Mouse (Mus musculus) midbrain, embryonic 16.5 days (tissue): Measurements from ENCODE around the gene Cbfb. TPM values are rescaled to one million over a fixed set of nuclear protein-coding genes. Genes with fewer than 3 reads are reported as not detected.
"Not testable (repeated sequence)": the region's sequence is repeated elsewhere in the genome, so short reads cannot be mapped to it uniquely, and the experiment has no call there.

Experiments used
- ATAC-seq: fragments of 200-750 bp; cut with Nextera tagmentation; 2 replicates; pipeline ENCODE4 v1.8.0; 2017; ENCODE audit warnings: moderate TSS enrichment
- H3K27ac ChIP-seq: fragments of 300-500 bp; sonication (generic); 2 replicates; pipeline ENCODE4 v1.5.1; 2014; ENCODE audit warnings: mild to moderate bottlenecking, low read length, mixed read lengths
- H3K27me3 ChIP-seq: fragments of 300-500 bp; sonication (generic); 2 replicates; pipeline ENCODE4 v1.6.1; 2014; ENCODE audit warnings: low read depth, low read length, mixed read lengths; ENCODE audit not compliant: control insufficient read depth, insufficient read depth
- H3K36me3 ChIP-seq: fragments of 300-500 bp; sonication (generic); 2 replicates; pipeline ENCODE4 v1.6.1; 2014; ENCODE audit warnings: mild to moderate bottlenecking, low read length, moderate library complexity, mixed read lengths; ENCODE audit not compliant: control insufficient read depth, insufficient read depth
- H3K4me1 ChIP-seq: fragments of 300-500 bp; sonication (generic); 2 replicates; pipeline ENCODE4 v1.6.1; 2014; ENCODE audit warnings: mild to moderate bottlenecking, low read length, mixed read lengths; ENCODE audit not compliant: control insufficient read depth, insufficient read depth
- H3K4me2 ChIP-seq: fragments of 300-500 bp; sonication (generic); 2 replicates; pipeline ENCODE4 v1.6.1; 2014; ENCODE audit warnings: mild to moderate bottlenecking, low read length, mixed read lengths
- H3K4me3 ChIP-seq: fragments of 300-500 bp; sonication (generic); 2 replicates; pipeline ENCODE4 v1.5.1; 2014; ENCODE audit warnings: low read depth, mild to moderate bottlenecking, low read length, moderate library complexity, mixed read lengths
- H3K9ac ChIP-seq: fragments of 300-500 bp; sonication (generic); 2 replicates; pipeline ENCODE4 v1.6.1; 2014; ENCODE audit warnings: low read depth, low read length, mixed read lengths
- H3K9me3 ChIP-seq: fragments of 300-500 bp; sonication (generic); replicated peaks from 2 replicates; pipeline ENCODE4 v1.6.1; 2014; ENCODE audit warnings: mild to moderate bottlenecking, low read length, mixed read lengths; ENCODE audit not compliant: control insufficient read depth, poor library complexity, severe bottlenecking
- WGBS: fragments of 180-500 bp; shearing (Covaris S2); extraction: QIAGEN DNeasy Blood & Tissue Kit; methylation state at CpG from one replicate; pipeline ENCODE4 v1.1.7; 2014; 5-methylcytosine and 5-hydroxymethylcytosine counted together
- polyA plus RNA-seq: library from polyadenylated mRNA; unstranded; fragments of >200 nt; fragmentation: Nextera tagmentation; extraction: Ambion mirVana; gene quantifications from 2 replicates; pipeline ENCODE4 v1.2.1, GENCODE M21; 2015

Gene Cbfb
- polyA plus RNA-seq, 1 experiment from 2014 or later = 19.7 TPM

GRCm38 (mm10) chr8:105171116-105172002, 885 bp downstream of the Cbfb start:
- Histone ChIP-seq H3K4me2 (peak overlapping the region; percentile 79), H3K4me3 (peak overlapping the region; percentile 60), H3K36me3 (no peaks in the 10 kb centered on the region), H3K27ac (peak overlapping the region; percentile 77), H3K9ac (peak overlapping the region; percentile 66), H3K27me3 (no peaks in the 10 kb centered on the region), H3K4me1 (peaks cover 14% of the 10 kb centered on the region; the same call in 1 of the 2 replicates), H3K9me3 (no peaks in the 10 kb centered on the region)
- ATAC-seq = peak; percentile 55
- WGBS = under 1% methylated on average over 86 of the region's 92 CpGs

GRCm38 (mm10) chr8:105172003-105172362, 1.5 kb downstream of the Cbfb start:
- no peak for ATAC-seq
- Histone ChIP-seq H3K4me2 (peak overlapping the region; percentile 79), H3K9me3 (no peaks in the 10 kb centered on the region), H3K27me3 (no peaks in the 10 kb centered on the region), H3K4me1 (peaks cover 14% of the 10 kb centered on the region; the same call in 1 of the 2 replicates), H3K27ac (no peak overlapping the region), H3K4me3 (peak overlapping the region; percentile 60), H3K9ac (0 out of 2 replicates have a peak overlapping the region, but pooled peaks have one; percentile 28), H3K36me3 (no peaks in the 10 kb centered on the region)
- 27% methylated on average over 6 of the region's 6 CpGs for WGBS

- not testable (repeated sequence) for H3K27ac ChIP-seq, H3K36me3 ChIP-seq, H3K4me3 ChIP-seq, H3K9ac ChIP-seq, H3K27me3 ChIP-seq, H3K9me3 ChIP-seq, ATAC-seq, H3K4me2 ChIP-seq
- WGBS = 95% methylated on average over 3 of the region's 3 CpGs
- peaks cover 10% of the 10 kb centered on the region; the same call in 1 of the 2 replicates for H3K4me1 ChIP-seq
Observed at GRCm38 (mm10) chr8:105175287-105175686, 4.8 kb downstream of the Cbfb start.

- H3K9ac ChIP-seq = no peak overlapping the region
- no peak overlapping the region for H3K4me2 ChIP-seq
- 88% methylated on average over 6 of the region's 6 CpGs for WGBS
- ATAC-seq = no peak
- H3K4me1 ChIP-seq = peaks cover 1% of the 10 kb centered on the region; the same call in 1 of the 2 replicates
- H3K27ac ChIP-seq = no peak overlapping the region
- H3K27me3 ChIP-seq = no peaks in the 10 kb centered on the region
- H3K4me3 ChIP-seq = no peak overlapping the region
- H3K36me3 ChIP-seq = no peaks in the 10 kb centered on the region; the same call in 1 of the 2 replicates
- H3K9me3 ChIP-seq = no peaks in the 10 kb centered on the region
Observed at GRCm38 (mm10) chr8:105178211-105178800, 7.8 kb downstream of the Cbfb start.

- H3K9me3 ChIP-seq = no peaks in the 10 kb centered on the region
- no peaks in the 10 kb centered on the region for H3K4me1 ChIP-seq
- H3K9ac ChIP-seq = no peak overlapping the region
- H3K27ac ChIP-seq = no peak overlapping the region
- no peak for ATAC-seq
- H3K4me3 ChIP-seq = no peak overlapping the region
- H3K36me3 ChIP-seq = no peaks in the 10 kb centered on the region; the same call in 1 of the 2 replicates
- no peaks in the 10 kb centered on the region for H3K27me3 ChIP-seq
- 88% methylated on average over 1 of the region's 1 CpGs for WGBS
- H3K4me2 ChIP-seq = no peak overlapping the region
Observed at GRCm38 (mm10) chr8:105182201-105182600, 11.7 kb downstream of the Cbfb start.

- Histone ChIP-seq H3K27me3 (no peaks in the 10 kb centered on the region), H3K4me3 (no peak overlapping the region), H3K4me1 (no peaks in the 10 kb centered on the region), H3K36me3 (no peaks in the 10 kb centered on the region), H3K9me3 (no peaks in the 10 kb centered on the region), H3K9ac (no peak overlapping the region), H3K27ac (no peak overlapping the region), H3K4me2 (no peak overlapping the region)
- no peak for ATAC-seq
- WGBS = 93% methylated on average over 1 of the region's 1 CpGs
Observed at GRCm38 (mm10) chr8:105186467-105187005, 16.1 kb downstream of the Cbfb start.

GRCm38 (mm10) chr8:105192182-105192581, 21.7 kb downstream of the Cbfb start:
- Histone ChIP-seq H3K4me2 (no peak overlapping the region), H3K9me3 (no peaks in the 10 kb centered on the region), H3K27ac (no peak overlapping the region), H3K27me3 (no peaks in the 10 kb centered on the region), H3K4me3 (no peak overlapping the region), H3K36me3 (peaks cover 9% of the 10 kb centered on the region; the same call in 1 of the 2 replicates), H3K9ac (no peak overlapping the region), H3K4me1 (no peaks in the 10 kb centered on the region)
- no peak for ATAC-seq
- 98% methylated on average over 5 of the region's 5 CpGs for WGBS

GRCm38 (mm10) chr8:105205748-105206147, 35.3 kb downstream of the Cbfb start:
- Histone ChIP-seq H3K4me2 (no peak overlapping the region), H3K27ac (no peak overlapping the region), H3K4me1 (no peaks in the 10 kb centered on the region), H3K27me3 (no peaks in the 10 kb centered on the region), H3K36me3 (no peaks in the 10 kb centered on the region), H3K4me3 (no peak overlapping the region), H3K9ac (no peak overlapping the region), H3K9me3 (no peaks in the 10 kb centered on the region)
- WGBS = 83% methylated on average over 1 of the region's 1 CpGs
- no peak; the same call in 1 of the 2 replicates for ATAC-seq
